Mouse (Mus musculus): ENCODE measurements around the gene Dis3l2. TPM values are rescaled to one million over a fixed set of nuclear protein-coding genes. Genes with fewer than 3 reads are reported as not detected.

Gene Dis3l2
- total RNA-seq, 2 experiments from 2014 or later: 9.8 to 11.4 TPM

DNA sequence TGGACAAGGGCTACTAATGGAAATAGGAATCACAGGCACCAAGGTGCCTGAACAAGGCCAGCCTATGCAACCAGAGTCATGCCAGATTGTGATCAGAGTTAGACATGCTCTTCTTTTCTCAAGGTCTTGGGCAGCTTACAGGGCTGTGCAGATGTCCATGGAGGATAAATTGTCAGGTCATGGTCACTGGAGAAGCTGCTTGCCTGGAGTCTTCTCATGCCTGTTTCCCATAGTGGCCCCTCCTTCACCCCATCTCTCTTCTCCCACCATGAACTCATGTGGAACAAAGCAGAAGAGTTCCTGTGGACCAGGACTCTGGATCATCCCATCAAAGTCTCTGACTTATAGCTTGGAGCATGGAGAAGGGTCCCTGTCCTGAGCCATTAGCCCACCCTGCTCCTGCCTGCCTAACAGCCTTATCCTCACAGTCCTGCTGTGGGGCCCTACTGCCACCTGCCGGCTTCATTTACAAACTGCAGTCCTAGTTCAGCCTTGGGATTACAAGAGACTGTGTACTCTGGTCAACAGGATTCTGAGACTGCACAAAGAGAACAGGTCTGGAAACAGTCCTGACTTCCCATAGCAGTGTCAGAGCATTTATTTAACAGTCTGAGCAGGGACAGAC lies 338.3 kb downstream of the Dis3l2 start:
- intact Hi-C loops (cut with DNase I): loop anchor here (1.0 to 5.0 kb wide), 3 partner anchors 75 to 392 kb away; partner anchors contain the start of gene Nppc
- DNase-seq: peak; percentile 62 to 69

DNA sequence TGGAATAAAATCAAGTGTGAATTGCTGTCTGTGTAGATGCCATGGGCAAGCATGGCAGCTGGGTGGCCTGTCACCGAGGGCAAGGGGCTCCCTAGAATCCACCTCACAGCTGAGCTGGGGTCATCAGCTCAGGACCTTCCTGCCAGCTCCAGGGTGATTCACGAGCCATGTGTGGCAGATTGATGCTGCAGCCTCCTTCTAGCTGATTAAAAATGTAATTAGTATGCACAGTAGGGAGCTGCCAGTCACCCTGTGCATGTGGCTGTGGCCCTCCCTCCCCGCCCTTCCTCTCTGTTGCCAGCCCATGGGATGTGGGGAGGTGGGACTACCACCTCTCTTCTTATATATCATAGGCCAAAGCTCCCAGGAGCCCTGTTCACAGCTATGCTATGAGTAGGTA lies 346.5 kb downstream of the Dis3l2 start:
- no peak for DNase-seq
- intact Hi-C loops (cut with DNase I): no loop called here

DNA sequence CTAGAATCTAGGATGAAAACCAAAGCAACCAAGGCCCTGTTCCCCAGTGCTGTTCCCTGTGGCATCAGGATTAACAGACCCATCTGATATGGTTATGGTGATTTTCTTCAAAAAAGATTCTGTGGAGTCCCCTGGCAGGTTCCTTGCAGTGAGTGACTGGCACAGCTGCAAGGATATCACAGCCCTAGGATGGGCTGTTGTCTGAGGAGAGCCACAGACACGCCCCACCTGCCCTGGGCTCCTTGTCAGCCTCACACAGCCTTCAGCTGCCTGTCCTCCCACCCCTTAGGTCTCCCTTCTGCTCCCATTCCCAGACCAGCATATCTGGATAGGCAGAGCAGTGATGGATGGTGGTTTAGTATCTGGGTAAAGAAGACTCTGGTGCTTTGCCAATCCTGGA lies 347.1 kb downstream of the Dis3l2 start:
- intact Hi-C loops (cut with DNase I): no loop called here
- DNase-seq: no peak

DNA sequence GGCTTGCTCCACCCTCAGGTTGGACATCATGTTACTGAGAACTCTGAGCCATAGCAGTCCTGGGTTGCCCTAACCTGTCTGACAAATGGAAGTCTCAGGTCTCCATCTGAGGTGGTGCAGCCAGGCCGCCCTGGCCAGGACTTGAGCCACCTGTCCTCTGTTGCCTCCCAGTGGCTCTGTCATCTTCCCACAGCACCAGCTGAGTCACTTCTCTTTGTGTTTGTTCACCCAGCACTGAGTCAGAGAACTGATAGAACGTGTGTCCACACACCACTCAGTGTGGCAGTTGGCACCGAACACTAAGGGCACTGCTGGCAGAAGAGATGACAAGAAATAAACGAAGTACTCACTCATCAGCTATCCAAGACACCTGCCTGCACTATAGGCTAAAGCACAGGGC lies 347.8 kb downstream of the Dis3l2 start:
- no peak for DNase-seq
- intact Hi-C loops (cut with DNase I): no loop called here

DNA sequence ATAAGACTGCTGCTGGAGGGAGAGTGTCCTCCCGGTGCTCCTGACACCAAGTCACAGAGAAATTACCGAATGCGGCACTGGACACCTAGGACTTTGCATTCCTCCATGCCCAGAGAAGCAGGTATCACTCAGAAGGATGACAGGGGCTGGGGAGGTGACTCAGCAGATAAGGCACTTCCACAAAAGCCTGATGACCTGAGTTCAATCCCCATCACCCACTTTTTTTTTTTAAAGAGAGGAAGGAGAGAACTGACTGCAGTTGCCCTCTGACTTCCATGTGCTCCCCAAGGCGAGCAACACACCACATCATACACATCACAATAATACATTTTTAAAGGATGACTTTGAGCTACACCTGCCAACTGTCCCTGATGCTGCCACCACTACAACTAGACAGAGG lies 353.5 kb downstream of the Dis3l2 start:
- DNase-seq: no peak
- intact Hi-C loops (cut with DNase I): no loop called here

DNA sequence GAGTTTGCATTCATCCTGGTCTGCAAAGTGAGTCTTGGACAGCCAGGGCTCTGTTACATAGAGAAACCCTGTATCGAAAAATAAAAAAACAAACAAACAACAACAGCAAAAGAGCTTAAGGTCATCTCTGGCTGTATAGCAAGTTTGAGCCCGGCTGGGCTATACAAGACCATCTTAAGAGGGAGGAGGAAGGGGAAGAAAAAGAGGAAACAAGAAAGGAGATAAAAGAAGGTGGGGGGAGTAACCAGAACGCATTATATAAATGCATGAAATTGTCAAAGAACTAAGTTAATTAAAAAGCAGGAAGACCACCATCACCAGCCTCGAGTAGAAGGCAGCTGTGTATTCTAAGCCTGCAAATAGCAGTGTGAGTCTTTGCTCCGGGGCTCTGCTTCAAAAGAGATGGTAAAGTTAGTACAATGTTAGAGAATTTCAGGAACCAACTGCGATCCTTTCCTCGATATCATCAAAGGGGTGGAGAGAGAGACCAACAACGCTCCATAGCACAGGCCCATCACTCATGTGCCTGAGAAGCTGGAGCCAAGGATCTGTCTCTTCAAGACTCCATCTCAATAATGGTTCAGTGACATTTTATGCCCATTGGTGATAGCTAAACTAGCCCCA lies 355.5 kb downstream of the Dis3l2 start:
- intact Hi-C loops (cut with DNase I): no loop called here
- DNase-seq: no peak

DNA sequence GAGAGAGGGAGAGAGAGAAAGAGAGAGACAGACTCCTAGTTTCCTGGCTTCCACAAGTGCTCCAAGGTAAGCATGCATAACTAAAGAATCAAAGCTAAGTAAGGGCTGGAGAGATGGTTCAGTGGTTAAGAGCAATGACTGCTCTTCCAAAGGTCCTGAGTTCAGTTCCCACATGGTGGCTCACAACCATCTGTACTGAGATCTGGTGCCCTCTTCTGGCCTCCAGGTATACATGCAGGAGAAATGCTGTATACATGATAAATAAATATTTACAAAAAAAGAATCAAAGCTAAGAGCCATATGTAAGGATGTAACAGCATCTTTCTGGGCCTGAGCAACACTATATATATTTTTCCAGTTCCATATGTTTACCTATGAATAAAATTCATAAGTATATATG lies 357.3 kb downstream of the Dis3l2 start:
- DNase-seq: no peak
- intact Hi-C loops (cut with DNase I): no loop called here

DNA sequence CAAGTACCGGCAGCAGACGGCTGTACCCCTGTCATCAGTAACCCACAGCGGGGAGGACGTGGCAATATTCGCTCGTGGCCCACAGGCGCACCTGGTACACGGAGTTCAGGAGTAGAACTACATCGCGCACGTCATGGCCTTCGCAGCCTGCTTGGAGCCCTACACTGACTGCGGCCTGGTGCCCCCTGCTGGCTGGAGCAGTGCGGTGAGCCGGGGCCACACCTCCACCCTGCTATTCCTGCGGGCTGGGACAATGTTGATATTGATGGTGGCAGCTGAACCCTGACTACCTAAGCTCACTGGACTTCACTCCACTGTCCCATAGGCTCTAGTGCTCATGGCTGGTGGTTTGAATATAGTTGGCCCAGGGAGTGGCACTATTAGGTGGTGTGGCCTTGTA lies 367.1 kb downstream of the Dis3l2 start:
- no peak for DNase-seq
- intact Hi-C loops (cut with DNase I): no loop called here

DNA sequence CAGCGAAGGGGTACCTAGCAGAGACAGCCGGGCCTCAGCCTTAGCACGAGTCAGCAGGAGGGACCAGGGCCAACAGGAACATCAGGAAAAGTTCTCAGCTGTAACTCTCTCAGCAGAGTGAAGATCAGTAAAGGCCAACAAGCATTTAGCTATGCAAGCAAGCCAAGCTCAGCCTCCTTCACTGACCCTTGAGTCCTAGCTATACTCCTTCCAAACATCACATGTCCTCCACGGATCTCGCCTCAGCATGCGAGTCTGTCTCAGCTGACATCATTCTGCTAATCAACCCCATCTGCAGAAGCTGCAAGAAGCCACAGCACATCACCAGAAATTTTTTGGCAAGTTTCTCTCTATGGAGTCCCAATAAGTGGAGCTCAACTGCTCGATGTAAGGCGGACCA lies 370.2 kb downstream of the Dis3l2 start:
- intact Hi-C loops (cut with DNase I): no loop called here
- no peak for DNase-seq

DNA sequence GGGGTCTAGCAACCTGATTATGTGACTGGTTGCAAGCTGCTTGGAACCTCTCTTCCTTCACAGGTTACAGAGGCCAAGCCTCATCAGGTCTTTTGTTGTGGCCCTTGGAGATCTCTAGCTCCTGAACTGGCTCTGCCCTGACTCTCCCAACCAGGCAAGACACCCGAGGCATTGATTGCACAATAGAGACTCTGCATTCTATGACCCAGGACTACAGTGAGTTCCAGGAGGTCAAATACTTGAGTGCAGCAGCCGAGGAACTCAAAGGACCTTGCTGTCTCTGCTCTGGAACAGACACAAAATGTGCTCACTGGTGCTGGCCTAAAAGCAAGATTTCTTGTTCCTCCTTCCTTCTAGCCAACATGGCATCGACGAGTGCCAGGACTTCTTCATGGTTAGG lies 382.6 kb downstream of the Dis3l2 start:
- intact Hi-C loops (cut with DNase I): no loop called here
- DNase-seq: no peak

DNA sequence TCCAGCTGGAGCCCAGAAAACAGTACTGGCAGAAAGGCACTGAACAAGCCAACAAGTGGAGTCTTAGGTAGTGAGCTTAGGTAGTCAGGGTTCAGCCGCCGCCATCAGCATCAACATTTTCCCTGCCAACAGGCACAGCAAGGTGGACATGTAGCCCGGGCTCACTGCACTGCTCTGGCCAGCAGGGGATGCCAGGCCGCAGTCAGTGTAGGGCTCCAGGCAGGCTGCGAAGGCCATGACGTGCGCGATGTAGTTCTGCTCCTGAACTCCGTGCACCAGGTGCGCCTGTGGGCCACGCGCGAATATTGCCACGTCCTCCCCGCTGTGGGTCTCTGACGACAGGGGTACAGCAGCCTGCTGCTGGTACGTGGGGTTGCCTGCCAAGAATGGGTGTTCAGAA lies 383.4 kb downstream of the Dis3l2 start:
- no peak for DNase-seq
- intact Hi-C loops (cut with DNase I): no loop called here

DNA sequence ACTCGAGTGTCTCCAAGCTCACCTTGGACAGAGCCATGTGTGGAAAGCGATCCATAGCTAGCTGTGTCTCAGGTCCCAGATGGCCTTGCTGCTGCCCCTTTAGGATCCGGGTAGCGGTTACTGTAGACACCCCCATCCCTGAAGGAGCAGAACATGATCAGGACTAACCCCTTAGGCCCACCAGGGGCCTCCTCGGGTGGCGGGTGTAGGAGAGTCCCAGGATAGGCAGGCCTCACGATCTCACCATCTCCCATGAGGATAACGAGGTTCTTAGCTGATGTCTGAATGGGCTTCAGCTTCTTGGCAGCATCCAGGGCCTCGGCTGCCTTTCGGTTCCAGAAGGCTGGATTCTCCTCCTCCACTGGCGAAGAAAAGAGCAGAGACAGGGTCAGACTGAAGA lies 385.6 kb downstream of the Dis3l2 start:
- intact Hi-C loops (cut with DNase I): no loop called here
- no peak for DNase-seq

DNA sequence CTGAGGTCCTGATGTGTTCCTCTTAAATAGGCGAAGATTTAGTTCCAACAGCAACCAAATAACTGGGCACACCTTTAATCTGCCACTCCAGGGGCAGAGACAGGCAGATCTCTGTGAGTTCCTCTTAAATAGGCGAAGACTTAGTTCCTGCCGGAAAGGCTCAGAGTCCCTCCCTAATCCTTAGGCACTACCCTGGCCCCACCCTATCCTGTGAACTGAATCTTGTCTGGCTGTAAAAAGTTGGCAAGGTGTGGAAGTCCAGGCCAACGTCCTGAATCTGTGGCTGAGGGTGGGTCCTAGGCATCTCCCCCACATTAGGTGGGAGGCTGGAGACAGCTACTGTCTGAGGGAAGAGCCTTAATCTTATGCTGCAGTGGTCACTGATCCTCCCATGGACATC lies 386.2 kb downstream of the Dis3l2 start, which contains the start of gene Alppl2:
Gene Alppl2, minus strand, starts transcription at position 101 of the 400 bp plus-strand sequence.
- no peak for DNase-seq
- intact Hi-C loops (cut with DNase I): no loop called here

DNA sequence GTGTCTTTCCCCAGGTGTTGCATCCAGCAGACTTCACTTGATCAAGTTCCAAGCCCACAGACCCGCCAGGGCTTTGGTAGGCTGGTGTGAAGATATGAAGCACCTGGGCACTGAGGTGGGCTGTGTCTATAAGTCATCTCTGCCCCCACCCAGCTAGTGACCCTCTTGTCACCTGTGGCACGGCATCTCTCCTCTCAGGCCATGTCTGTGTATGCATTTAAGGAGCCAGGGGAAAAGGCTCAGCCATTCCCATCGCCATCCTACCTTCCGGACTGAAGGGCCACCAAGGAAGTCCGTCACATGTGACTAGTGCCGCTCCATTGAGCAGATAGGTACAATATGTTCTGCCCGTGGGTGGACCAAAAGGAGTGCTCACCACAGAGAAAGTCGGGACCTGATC lies 392.0 kb downstream of the Dis3l2 start:
- intact Hi-C loops (cut with DNase I): no loop called here
- no peak for DNase-seq

DNA sequence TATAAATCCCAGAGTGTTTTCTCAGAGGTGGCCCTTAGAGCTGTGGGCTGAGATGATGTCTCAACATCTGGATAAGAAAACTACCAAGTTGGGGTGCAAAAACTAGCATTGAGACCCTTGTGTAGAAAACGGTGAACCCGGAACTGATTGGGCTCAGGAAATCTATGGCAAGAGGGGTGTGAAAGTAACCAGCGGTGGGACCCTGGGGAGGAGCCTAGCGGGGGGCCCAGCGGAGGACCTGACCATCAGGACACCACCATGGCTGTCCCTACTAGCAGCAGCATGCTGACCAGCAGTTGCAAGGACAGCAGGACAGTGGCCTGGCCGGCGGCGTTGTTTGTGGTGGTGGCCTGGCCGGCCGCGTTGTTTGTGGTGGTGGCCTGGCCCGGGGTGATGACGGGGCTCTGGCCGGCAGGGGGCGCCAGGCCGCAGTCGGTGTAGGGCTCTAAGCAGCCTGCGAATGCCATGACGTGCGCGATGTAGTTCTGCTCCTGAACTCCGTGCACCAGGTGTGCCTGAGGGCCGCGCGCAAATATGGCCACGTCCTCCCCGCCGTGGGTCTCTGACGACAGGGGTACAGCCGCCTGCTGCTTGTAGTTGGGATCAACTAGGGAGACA lies 394.9 kb downstream of the Dis3l2 start:
- intact Hi-C loops (cut with DNase I): loop anchor here (2.0 kb wide), 1 partner anchor 94 kb away; no protein-coding TSS in a partner anchor
- peak; percentile 46 to 59 for DNase-seq

Other genes starting within 250 kb of the Dis3l2 start
- gene Ptma, start 177.1 kb upstream of the Dis3l2 start, total RNA-seq (2021): 10 to 100 TPM; 74.6 to 88.0 TPM
- gene Pde6d, start 121.2 kb upstream of the Dis3l2 start, total RNA-seq (2021): 10 to 100 TPM; 22.8 to 25.1 TPM
- gene Cops7b, start 120.9 kb upstream of the Dis3l2 start, total RNA-seq (2021): 1 to 10 TPM; 7.8 to 9.1 TPM
- gene Nppc, start 33.2 kb upstream of the Dis3l2 start, total RNA-seq (2021): 1 to 10 TPM in 1 of 2 experiments, under 1 TPM in 1; 0.32 to 1.4 TPM